Mouse (Mus musculus) lung, adult 2 months (tissue): ENCODE results near the gene Sbk2.

ENCODE experiments used
- CTCF ChIP-seq: fragments of 200-500 bp; IDR thresholded peaks from 2 replicates; pipeline ENCODE4 v1.5.1; 2011; ENCODE audit warnings: mild to moderate bottlenecking, low read length, control low read depth; ENCODE audit not compliant: insufficient read depth
- POLR2A ChIP-seq: fragments of 200-500 bp; IDR thresholded peaks from 2 replicates; pipeline ENCODE4 v1.6.1; 2011; ENCODE audit warnings: low read depth, mild to moderate bottlenecking, control low read depth, low read length, borderline replicate concordance; ENCODE audit errors: extremely low read depth

DNA sequence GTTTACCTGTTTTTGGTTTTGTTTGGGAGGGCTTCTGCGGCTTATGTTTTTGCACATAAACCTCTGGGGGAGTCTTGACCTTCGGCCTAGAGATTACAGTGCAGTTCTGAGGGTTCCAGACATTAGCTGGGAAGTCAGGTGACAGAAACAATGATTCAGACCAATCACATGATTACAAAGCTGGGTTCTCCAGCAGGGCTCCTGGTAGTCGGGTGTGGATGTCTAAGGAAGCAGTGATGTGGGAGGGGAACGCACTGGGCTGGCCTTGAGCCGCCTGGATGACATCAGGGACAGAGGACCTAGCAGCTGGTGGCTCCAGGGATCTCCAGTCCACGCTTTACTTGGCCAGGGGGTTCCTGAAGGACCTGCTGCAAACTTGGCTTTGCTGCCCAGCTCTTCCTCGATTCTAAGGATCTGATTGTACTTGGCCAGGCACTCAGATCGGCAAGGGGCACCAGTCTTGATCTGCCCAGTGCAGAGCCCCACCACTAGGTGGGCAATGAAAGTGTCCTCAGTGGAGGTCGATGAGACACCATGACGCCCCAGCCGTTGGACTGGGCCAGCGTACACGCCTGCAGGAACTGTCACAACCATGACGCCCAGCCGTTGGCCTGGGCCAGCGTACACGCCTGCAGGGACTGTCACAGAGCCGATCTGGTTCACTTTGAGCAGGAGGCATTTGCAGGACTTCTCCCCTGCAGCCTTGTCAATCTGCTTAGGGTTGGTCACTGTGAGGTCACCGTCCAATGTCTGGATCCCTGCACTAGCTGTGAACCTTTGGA, 13.5 kb downstream of the Sbk2 start:
- TF ChIP-seq POLR2A (no peak), CTCF (no peak)
